Mouse (Mus musculus) lung, postnatal 0 days (tissue): ENCODE measurements around the gene Akap2.

Experiments
- CTCF ChIP-seq: IDR thresholded peaks from 2 replicates; pipeline ENCODE4 v1.5.1; 2016; ENCODE audit warnings: antibody characterized with exemption, mild to moderate bottlenecking
- EP300 ChIP-seq: IDR thresholded peaks from 2 replicates; pipeline ENCODE4 v1.6.1; 2016; ENCODE audit warnings: antibody characterized with exemption, mild to moderate bottlenecking, control low read depth

DNA sequence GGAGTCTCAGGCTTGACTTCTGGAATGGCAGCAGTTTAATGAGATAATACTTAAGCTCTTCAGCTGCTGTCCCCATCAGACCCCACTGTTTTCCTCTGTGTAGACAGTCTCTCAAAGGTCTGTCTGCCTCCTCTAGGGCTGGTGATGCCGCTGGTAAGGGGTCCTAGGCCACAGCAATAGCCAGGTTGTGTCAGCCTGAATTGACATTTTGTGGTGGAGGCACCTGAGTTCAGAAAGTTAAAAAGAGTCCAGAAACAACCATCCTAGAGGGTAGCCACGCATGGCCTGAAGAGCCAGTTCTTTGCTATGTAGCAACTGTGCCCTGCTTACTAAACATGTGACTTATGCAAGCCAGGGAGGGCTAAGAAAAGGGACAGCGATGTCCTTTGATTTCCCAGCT lies 130.2 kb downstream of the Akap2 start:
- no peak for TF ChIP-seq EP300
- TF ChIP-seq CTCF = no peak
